Mouse (Mus musculus) stomach, postnatal 0 days (tissue): Measurements from ENCODE around the gene Nlrc5. TPM values are rescaled to one million over a fixed set of nuclear protein-coding genes. Genes with fewer than 3 reads are reported as not detected.
A peak's percentile ranks its signal among the peaks of the same experiment; 100 is the strongest.

Experiments
- ATAC-seq: fragments of 200-750 bp; cut with Nextera tagmentation; 2 replicates; pipeline ENCODE4 v1.8.0; 2017; ENCODE audit not compliant: low FRiP score, low TSS enrichment
- DNase-seq: peaks from one replicate; pipeline ENCODE4 v3.0.0-alpha.2; 2016; ENCODE audit warnings: low spot score
- H3K27ac ChIP-seq: fragments of 300-500 bp; sonication (generic); replicated peaks from 2 replicates; pipeline ENCODE4 v1.5.1; 2014; ENCODE audit warnings: mild to moderate bottlenecking, control low read depth
- H3K27me3 ChIP-seq: fragments of 300-500 bp; sonication (generic); 2 replicates; pipeline ENCODE4 v1.6.1; 2014; ENCODE audit warnings: low read length; ENCODE audit not compliant: control insufficient read depth, insufficient read depth
- H3K36me3 ChIP-seq: fragments of 300-500 bp; sonication (generic); 2 replicates; pipeline ENCODE4 v1.6.1; 2014; ENCODE audit warnings: low read length, mixed read lengths; ENCODE audit not compliant: control insufficient read depth, insufficient read depth
- H3K4me1 ChIP-seq: fragments of 300-500 bp; sonication (generic); replicated peaks from 2 replicates; pipeline ENCODE4 v1.6.1; 2014; ENCODE audit warnings: antibody characterized with exemption; ENCODE audit not compliant: control insufficient read depth, insufficient read depth
- H3K4me2 ChIP-seq: fragments of 300-500 bp; sonication (generic); replicated peaks from 2 replicates; pipeline ENCODE4 v1.6.1; 2014; ENCODE audit warnings: low read depth, mild to moderate bottlenecking, control low read depth, moderate library complexity
- H3K4me3 ChIP-seq: fragments of 300-500 bp; sonication (generic); 2 replicates; pipeline ENCODE4 v1.5.1; 2014; ENCODE audit warnings: low read depth, low read length, control low read depth
- H3K9ac ChIP-seq: fragments of 300-500 bp; sonication (generic); 2 replicates; pipeline ENCODE4 v1.6.1; 2014; ENCODE audit warnings: mild to moderate bottlenecking, low read length, control low read depth, mixed read lengths
- H3K9me3 ChIP-seq: fragments of 300-500 bp; sonication (generic); 2 replicates; pipeline ENCODE4 v1.6.1; 2016; ENCODE audit warnings: low read length; ENCODE audit not compliant: control insufficient read depth
- CTCF ChIP-seq: IDR thresholded peaks from 2 replicates; pipeline ENCODE4 v1.5.1; 2016; ENCODE audit warnings: antibody characterized with exemption, low read depth, mild to moderate bottlenecking, moderate library complexity
- EP300 ChIP-seq: optimal IDR thresholded peaks from 2 replicates; pipeline ENCODE3; 2016; ENCODE audit warnings: antibody characterized with exemption
- WGBS: fragments of 180-500 bp; shearing (Covaris S2); extraction: QIAGEN DNeasy Blood & Tissue Kit; methylation state at CpG from one replicate; pipeline ENCODE4 v1.1.7; 2014; 5-methylcytosine and 5-hydroxymethylcytosine counted together
- polyA plus RNA-seq: library from polyadenylated mRNA; unstranded; fragments of >200 nt; fragmentation: Nextera tagmentation; extraction: Ambion mirVana; gene quantifications from 2 replicates; pipeline ENCODE4 v1.2.1, GENCODE M21; 2015

Nlrc5 gene
- polyA plus RNA-seq, 1 experiment from 2014 or later: 0.44 TPM

GRCm38 (mm10) chr8:94412518-94412917 lies 21.6 kb upstream of the Nlrc5 start:
- Histone ChIP-seq H3K36me3 (no peaks in the 10 kb centered on the region), H3K9me3 (no peaks in the 10 kb centered on the region), H3K4me3 (no peak overlapping the region), H3K27ac (no peak overlapping the region), H3K4me1 (no peaks in the 10 kb centered on the region), H3K4me2 (no peak overlapping the region), H3K27me3 (no peaks in the 10 kb centered on the region), H3K9ac (no peak overlapping the region)
- TF ChIP-seq CTCF (no peak), EP300 (no peak)
- ATAC-seq (no peak), DNase-seq (no peak)
- WGBS: 73% methylated on average over 6 of the region's 6 CpGs

DNA sequence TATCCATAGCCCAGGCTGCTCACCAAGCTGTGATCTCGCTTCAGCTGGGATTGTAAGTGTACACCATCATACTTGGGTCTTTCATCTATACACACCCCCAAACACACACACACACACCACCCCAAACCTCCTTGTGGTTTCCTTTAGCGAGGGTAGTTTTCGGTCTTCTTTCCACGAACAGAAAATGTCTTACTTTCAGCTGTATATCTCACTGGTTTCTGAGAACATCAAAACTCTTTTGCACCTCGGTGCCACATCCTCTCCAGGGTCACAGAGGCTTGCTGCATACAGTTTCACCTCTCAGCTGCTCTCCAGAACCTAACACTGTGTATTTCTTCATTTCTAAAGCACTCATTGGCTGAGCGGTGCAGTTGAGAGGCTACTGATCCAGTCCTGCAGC lies 20.6 kb upstream of the Nlrc5 start:
- Histone ChIP-seq H3K4me2 (no peak overlapping the region), H3K9ac (no peak overlapping the region), H3K4me3 (no peak overlapping the region), H3K9me3 (no peaks in the 10 kb centered on the region), H3K4me1 (no peaks in the 10 kb centered on the region), H3K27ac (no peak overlapping the region), H3K36me3 (no peaks in the 10 kb centered on the region), H3K27me3 (no peaks in the 10 kb centered on the region)
- no peak for DNase-seq
- ATAC-seq: no peak
- TF ChIP-seq EP300: no peak
- TF ChIP-seq CTCF: no peak
- WGBS: 80% methylated on average over 6 of the region's 6 CpGs

GRCm38 (mm10) chr8:94415218-94415617 lies 18.9 kb upstream of the Nlrc5 start:
- H3K9ac ChIP-seq: no peak overlapping the region
- no peak overlapping the region for H3K4me2 ChIP-seq
- no peak for TF ChIP-seq EP300
- TF ChIP-seq CTCF: no peak
- no peaks in the 10 kb centered on the region for H3K4me1 ChIP-seq
- DNase-seq (no peak), ATAC-seq (no peak)
- no peaks in the 10 kb centered on the region for H3K36me3 ChIP-seq
- no peak overlapping the region for H3K27ac ChIP-seq
- 60% methylated on average over 2 of the region's 2 CpGs for WGBS
- H3K9me3 ChIP-seq: no peaks in the 10 kb centered on the region
- no peaks in the 10 kb centered on the region for H3K27me3 ChIP-seq
- no peak overlapping the region for H3K4me3 ChIP-seq

DNA sequence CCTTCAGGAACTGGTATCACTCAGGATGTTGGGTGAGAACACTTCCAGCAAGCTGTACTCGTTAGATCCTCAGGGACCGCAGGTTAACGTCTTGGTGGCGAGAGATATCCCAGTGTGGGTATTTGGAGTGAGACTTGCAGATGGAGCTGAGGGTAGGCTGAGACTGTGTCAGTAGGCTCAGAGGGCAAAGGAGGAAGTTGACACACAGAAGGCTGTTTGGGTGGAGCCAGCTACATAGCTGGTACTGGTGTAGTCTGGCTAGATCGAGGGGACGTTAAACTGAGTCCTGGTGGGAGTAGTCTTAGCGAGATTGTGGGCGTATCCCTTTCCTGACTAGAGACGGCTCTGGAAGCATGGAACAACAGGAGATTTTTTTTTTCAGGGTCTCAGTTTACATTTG lies 16.1 kb upstream of the Nlrc5 start:
- 53% methylated on average over 9 of the region's 9 CpGs for WGBS

DNA sequence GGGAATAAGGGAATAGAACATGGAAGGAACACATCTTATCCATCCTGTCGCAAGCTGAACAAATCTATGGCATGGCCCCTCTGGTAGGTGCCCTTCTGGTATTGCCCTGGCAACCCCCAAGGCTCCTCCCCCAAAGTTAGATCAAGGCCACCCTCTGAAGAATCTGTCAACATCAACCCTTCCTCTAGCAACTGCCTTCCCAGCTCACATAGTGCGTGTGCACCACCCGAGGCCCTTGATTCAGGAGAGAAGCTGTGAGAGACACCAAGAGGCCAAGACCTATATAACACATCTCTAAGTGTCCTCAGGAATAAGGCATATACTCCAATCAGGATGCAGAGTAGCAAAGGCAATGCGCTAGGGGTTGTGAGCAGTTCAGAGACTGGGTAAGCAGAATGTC lies 11.9 kb upstream of the Nlrc5 start:
- H3K9me3 ChIP-seq: no peaks in the 10 kb centered on the region
- no peak overlapping the region for H3K27ac ChIP-seq
- H3K4me1 ChIP-seq: no peaks in the 10 kb centered on the region
- no peak overlapping the region for H3K4me3 ChIP-seq
- DNase-seq: no peak
- no peak for ATAC-seq
- H3K9ac ChIP-seq: no peak overlapping the region
- 85% methylated on average over 4 of the region's 4 CpGs for WGBS
- H3K27me3 ChIP-seq: no peaks in the 10 kb centered on the region
- TF ChIP-seq EP300: no peak
- no peaks in the 10 kb centered on the region for H3K36me3 ChIP-seq
- no peak overlapping the region for H3K4me2 ChIP-seq

More for the DNA sequence above, 16.1 kb upstream of the Nlrc5 start:
- no peak overlapping the region for H3K27ac ChIP-seq
- no peaks in the 10 kb centered on the region for H3K4me1 ChIP-seq
- no peak overlapping the region for H3K4me3 ChIP-seq
- ATAC-seq: peak; percentile 47
- H3K36me3 ChIP-seq: no peaks in the 10 kb centered on the region
- TF ChIP-seq CTCF (no peak), EP300 (no peak)
- H3K27me3 ChIP-seq: no peaks in the 10 kb centered on the region
- H3K9ac ChIP-seq: no peak overlapping the region
- no peak for DNase-seq
- H3K4me2 ChIP-seq: no peak overlapping the region
- no peaks in the 10 kb centered on the region for H3K9me3 ChIP-seq

GRCm38 (mm10) chr8:94427953-94428352 lies 6.2 kb upstream of the Nlrc5 start:
- H3K27me3 ChIP-seq: no peaks in the 10 kb centered on the region
- no peaks in the 10 kb centered on the region for H3K9me3 ChIP-seq
- ATAC-seq: no peak
- no peak overlapping the region for H3K4me2 ChIP-seq
- no peaks in the 10 kb centered on the region for H3K4me1 ChIP-seq
- H3K27ac ChIP-seq: no peak overlapping the region
- 35% methylated on average over 10 of the region's 10 CpGs for WGBS
- DNase-seq: no peak
- no peak overlapping the region for H3K4me3 ChIP-seq
- no peak overlapping the region for H3K9ac ChIP-seq
- no peak for TF ChIP-seq EP300
- no peak for TF ChIP-seq CTCF
- no peaks in the 10 kb centered on the region for H3K36me3 ChIP-seq
